Mouse (Mus musculus) heart, postnatal 25 days (tissue): ENCODE measurements around the gene Gm4981. TPM values are rescaled to one million over a fixed set of nuclear protein-coding genes. Genes with fewer than 3 reads are reported as not detected.
"Not testable (repeated sequence)": the region's sequence is repeated elsewhere in the genome, so short reads cannot be mapped to it uniquely, and the experiment has no call there.

ENCODE experiments used
- DNase-seq: peaks from one replicate; pipeline ENCODE4 v3.0.0; 2022; ENCODE audit warnings: low spot score
- intact Hi-C: fragments of 180-260 bp; cut with DNase I; formaldehyde crosslinking; loops from one replicate; pipeline ENCODE4 v1.15.1; 2025
- total RNA-seq, 2 experiments: library from RNA; stranded (reverse); gene quantifications; 2 replicates each; pipeline ENCODE4 v1.2.3; 2021

Gm4981 gene
- total RNA-seq, 2 experiments from 2014 or later: not detected

DNA sequence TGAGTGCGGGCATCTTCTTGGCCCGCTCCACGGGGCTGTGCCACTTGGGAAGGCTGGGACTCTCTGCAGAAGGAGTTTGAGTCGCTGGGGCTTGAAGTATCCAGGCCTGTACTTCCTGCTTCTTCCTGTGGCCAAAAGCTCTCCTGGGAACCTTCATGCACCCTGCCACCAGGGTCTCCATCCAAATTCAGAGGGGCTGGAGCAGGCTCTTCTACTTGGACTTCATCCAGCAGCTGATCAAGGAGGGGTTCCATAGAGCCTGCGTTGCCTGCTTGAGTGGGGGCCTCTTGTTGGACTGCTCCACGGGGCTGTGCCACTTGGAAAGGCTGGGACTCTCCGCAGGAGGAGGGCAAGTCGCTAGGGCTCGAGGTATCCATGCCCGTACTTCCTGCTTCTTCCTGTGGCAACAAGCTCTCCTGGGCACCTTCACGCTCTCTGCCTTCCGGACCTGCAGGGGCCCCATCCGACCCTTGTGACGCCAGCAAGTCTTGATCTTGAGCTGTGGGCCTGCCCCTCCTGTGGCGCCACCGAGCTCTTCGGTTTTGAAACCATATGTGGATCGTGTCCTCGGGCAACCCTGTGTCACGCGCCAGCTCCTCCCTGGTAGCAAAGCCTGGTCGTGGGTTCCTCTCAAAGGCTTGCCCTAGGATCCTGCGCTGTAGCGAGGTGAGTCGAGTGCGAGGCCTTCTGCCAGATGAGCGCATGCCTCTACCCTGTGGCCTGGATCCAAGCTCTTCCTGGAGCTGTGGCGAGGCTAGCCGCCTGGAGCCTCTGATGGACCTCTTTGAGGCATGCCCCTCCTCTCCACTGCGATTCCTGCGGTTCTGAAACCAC lies 12.3 kb downstream of the Gm4981 start:
- peak; percentile 76 for DNase-seq
- intact Hi-C loops: not testable (repeated sequence)

DNA sequence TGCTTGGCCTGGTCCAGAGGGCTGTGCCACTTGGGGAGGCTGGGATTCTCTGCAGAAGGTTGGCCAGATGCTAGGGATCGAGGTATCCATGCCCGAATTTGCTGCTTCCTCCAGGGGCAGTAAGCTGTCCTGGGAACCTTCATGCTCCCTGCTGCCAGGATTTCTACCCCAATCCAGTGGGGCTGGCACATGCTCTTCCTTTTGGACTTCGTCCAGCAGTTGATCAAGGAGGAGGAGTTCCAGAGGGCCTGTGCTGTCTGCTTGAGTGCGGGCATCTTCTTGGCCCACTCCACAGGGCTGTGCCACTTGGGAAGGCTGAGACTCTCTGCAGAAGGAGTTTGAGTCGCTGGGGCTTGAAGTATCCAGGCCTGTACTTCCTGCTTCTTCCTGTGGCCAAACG lies 13.3 kb downstream of the Gm4981 start:
- DNase-seq, intact Hi-C loops: not testable (repeated sequence)

- intact Hi-C loops, DNase-seq: not testable (repeated sequence)
Measured at GRCm38 (mm10) chr10:58221571-58221970, 14.9 kb downstream of the Gm4981 start.

DNA sequence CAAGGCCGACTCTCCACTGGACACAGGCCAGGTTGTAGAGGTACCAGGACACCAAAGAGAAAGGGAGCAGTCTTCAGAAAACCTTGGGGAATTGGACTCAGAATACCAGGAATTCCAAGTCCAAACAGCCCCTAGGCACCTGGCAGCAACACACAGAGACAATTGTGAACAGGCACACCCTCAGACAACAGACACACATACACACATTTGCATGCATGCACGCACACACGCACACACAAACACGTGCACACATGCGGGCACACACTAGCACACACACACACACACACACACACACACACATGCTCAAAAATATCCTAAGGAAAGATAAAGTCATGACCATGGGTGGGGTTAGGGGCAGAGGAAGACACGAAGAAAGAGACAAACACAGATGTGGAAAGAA lies 15.8 kb downstream of the Gm4981 start:
- DNase-seq: no peak
- intact Hi-C loops: no loop called here

- intact Hi-C loops: no loop called here
- no peak for DNase-seq
Measured at GRCm38 (mm10) chr10:58217366-58217765, 19.1 kb downstream of the Gm4981 start.

GRCm38 (mm10) chr10:58215353-58215752 lies 21.1 kb downstream of the Gm4981 start:
- DNase-seq: no peak
- intact Hi-C loops: no loop called here

DNA sequence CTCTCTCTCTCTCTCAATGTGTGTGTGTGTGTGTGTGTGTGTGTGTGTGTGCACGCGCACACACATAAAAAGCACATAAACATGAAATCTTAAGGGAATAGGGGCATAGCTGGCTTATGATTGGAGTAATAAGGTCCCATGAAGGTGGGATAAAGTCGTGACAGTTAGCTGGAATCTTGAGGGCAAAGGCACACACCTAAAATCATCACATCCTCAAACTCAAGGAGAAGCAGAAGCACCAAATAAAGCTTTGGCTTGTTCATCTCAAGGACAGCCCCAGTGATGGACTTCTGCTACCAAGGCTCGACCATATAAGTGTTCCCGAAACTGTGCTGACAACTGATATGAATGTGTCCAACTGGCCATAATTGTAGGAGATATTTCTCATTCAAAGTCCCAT lies 21.6 kb downstream of the Gm4981 start:
- intact Hi-C loops: no loop called here
- no peak for DNase-seq

DNA sequence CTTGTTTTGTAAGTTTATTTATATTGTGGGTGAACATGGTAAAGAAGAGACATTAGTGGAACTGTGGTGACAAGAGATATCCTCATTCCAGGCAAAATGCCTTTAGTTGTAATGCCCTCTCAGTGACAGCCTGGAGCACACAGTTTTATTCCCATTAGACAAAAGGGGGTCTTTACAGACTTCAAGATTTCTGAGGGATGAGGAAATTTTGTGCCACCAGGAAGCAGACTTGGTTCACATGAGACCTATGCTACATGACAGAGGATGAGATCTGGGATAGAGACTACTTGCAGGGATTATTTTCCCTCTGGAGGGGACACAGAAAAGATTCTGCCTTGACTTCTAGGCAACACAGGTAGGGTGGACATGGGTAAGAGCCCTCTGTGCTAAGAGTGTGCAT lies 22.0 kb downstream of the Gm4981 start:
- DNase-seq: no peak
- intact Hi-C loops: no loop called here

DNA sequence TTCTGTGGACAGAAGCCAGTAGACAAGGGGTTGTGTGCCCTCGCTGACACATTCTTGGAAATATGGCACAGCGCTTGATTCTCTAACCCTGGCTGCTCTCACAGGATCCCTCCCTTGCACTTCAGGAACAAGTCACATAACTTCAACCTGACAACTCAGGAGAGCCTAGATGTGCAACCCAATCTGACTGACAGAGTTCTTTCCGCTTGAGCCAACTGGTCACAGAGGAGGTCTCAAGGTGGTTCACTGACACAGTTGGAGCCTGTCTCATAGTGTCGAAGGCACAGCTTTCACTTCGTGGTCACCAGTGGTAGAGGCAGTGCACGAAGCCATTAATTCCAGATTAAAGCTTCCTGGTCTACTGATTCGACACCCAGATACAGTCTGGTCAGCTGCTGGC lies 24.3 kb downstream of the Gm4981 start:
- intact Hi-C loops: no loop called here
- DNase-seq: no peak

GRCm38 (mm10) chr10:58211213-58211612 lies 25.3 kb downstream of the Gm4981 start:
- intact Hi-C loops: no loop called here
- DNase-seq: no peak

DNA sequence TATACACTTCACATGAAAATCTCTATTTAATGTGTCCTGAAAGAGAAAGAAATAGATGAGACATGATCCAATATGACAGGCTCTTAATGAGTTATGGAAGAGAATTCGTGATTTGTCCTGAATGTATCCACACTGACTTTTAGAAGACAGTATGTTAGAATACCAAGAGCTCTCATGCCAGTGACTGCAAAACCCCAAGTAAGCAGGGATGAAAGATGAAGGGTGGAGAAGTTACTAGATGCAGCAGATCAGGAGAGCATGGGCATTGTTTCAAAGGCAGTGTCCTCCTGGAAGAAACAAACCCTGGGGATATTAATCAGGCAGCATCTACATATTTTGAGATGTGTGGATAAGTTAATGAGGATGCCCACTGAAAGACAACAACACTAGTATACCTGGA lies 26.0 kb downstream of the Gm4981 start:
- no peak for DNase-seq
- intact Hi-C loops: no loop called here

GRCm38 (mm10) chr10:58209710-58210467 lies 26.6 kb downstream of the Gm4981 start:
- intact Hi-C loops: no loop called here
- DNase-seq: no peak

DNA sequence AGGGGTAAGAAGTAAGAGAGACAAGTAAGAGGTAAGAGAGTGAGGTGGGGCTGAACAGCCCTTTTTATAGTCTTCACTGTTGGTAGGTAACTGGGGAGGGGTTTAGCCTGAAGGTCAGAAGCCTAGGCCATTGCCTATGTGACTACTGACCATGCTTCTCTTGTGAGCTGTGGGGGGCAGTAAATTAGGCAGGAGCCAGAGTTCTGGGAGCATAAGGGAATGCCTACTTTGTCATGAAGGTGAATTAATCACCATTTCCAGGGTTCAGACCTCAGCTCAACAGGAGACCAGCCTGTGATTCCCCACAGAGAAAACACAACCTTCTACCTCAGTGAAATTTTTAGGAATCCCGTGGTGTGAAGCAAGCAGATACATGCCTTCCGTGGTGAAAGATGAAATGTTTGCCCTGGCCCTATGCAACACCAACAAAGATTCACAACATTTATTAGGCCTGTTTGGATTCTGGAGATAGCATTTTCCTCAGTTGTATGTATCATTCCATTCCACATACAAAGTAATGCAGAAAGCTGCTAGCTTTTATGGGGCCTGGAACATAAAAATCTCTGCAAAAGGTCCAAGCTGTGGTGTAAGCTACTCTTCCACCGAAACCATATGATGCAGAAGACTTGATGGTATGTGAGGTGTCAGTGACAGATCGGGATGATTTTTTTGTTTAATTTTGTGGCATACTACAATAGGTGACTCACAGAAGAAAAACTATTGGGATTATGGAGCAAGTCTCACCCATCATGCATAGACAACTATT lies 29.7 kb downstream of the Gm4981 start:
- DNase-seq: no peak
- intact Hi-C loops: no loop called here

- no peak for DNase-seq
Measured at GRCm38 (mm10) chr10:58205986-58206385, 30.5 kb downstream of the Gm4981 start.

More at GRCm38 (mm10) chr10:58205986-58206385, 30.5 kb downstream of the Gm4981 start:
- intact Hi-C loops: no loop called here

Other genes with a start within 250 kb of the Gm4981 start
- gene AW822073, start 11.8 kb downstream of the Gm4981 start, total RNA-seq: not detected
- not detected for gene Duxf3, start 4.0 kb downstream of the Gm4981 start, total RNA-seq
- 10 to 100 TPM; 28.5 to 33.6 TPM for gene Gcc2, start 18.8 kb upstream of the Gm4981 start, total RNA-seq
- gene Lims1, start 86.8 kb upstream of the Gm4981 start, total RNA-seq: 100 to 1,000 TPM; 168 to 192 TPM
- 10 to 100 TPM; 43.9 to 50.9 TPM for gene Ranbp2, start 210.2 kb upstream of the Gm4981 start, total RNA-seq